Mouse (Mus musculus) small intestine, adult 2 months (tissue): ENCODE measurements around the gene Ces2h.

Source experiments
- CTCF ChIP-seq: fragments of 200-500 bp; IDR thresholded peaks from 2 replicates; pipeline ENCODE4 v1.5.1; 2012; ENCODE audit warnings: low read depth, mild to moderate bottlenecking, control low read depth, inconsistent platforms, low read length, moderate library complexity, mixed read lengths; ENCODE audit not compliant: insufficient replicate concordance, insufficient read length; ENCODE audit errors: extremely low read depth
- POLR2A ChIP-seq: fragments of 200-500 bp; IDR thresholded peaks from 2 replicates; pipeline ENCODE4 v1.6.1; 2012; ENCODE audit warnings: low read depth, mild to moderate bottlenecking, control low read depth, inconsistent platforms, low read length, moderate library complexity

DNA sequence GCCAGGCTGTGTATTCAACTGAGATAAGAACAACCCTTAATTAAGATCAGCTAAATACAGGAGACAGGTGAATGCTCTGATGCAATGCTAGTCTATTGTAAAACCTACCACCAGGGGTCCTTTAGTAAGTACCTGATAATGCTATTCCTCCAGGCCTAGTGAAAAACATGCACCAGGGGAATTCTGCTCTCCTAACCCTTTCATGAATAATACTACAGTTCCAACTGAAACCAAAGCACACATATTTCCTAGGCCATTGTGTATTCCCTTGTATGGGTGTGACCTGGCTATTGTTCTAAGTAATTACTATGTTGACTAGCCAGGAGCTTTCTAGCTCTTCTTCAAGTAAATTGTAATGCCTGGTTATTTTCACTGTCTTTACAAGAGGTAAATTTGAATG is 59.4 kb downstream of the Ces2h start:
- TF ChIP-seq POLR2A (no peak), CTCF (no peak)
